Mouse (Mus musculus): Measurements from ENCODE around the gene Sptbn2. TPM values are rescaled to one million over a fixed set of nuclear protein-coding genes. Genes with fewer than 3 reads are reported as not detected.
A peak's percentile ranks its signal among the peaks of the same experiment; 100 is the strongest.

The Sptbn2 gene
- 0.13 TPM in 1 of 2 replicates, not detected in the other for polyA plus RNA-seq (2012; ENCODE audit: insufficient read depth, insufficient read length, missing spikeins)

DNA sequence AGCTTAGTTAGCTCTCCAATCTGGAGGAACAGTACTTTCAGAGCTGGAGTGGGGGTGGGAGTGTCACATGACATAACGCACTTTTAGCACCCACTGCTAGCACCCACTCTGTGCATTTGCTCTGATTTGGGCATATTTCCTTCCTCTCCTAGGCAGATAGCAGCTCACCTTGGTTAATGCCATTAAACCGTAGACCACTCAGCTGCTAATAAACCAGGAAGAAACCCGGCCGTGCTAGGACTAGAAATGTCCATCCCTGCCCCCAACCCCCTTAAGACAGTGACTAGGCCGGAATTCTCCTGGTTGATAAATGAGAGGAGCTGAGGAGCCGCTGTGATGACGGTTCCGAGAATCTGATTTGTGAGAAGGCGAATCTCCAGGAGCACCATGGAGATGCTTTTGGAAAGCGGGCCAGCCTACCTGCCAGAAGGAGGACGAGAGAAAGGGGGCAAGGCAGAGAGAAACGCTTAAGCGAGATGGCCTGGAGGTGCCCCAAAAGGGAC is at the start of gene Sptbn2:
Gene Sptbn2, plus strand, starts transcription at position 70 of the 503 bp plus-strand sequence.
- Histone ChIP-seq H3K4me3 (ENCODE audit: insufficient read depth, low read depth, low read length) (peak within 1 kb of the TSS; percentile 33; the same call in 1 of the 2 replicates), H3K4me1 (ENCODE audit: control insufficient read depth, insufficient read depth, insufficient read length, low read length) (no peaks in the 10 kb centered on the region), H3K27ac (replicated peaks; ENCODE audit: low read depth, low read length) (no peak within 1 kb of the TSS)

DNA sequence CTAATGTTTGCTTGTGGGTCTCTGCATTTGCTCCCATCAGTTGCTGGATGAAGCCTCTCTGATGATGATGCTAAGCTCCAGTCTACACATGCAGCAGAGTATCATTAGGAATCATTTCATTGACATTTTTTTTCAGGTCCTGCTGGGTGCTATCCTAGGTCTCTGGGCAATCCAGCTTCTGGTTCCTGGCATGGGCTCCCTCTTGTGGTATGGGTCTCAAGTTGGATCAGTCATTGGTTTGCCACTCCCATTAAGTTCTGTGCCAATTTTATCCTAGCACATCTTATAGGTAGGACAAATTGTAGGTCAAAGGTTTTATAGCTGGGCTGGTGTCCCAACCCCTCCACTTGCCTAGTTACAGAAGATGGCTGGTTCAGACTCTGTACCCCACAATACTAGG is 44.2 kb upstream of the Sptbn2 start:
- H3K27ac ChIP-seq (replicated peaks; ENCODE audit: low read depth, low read length) = no peak overlapping the region
- no peaks in the 10 kb centered on the region for H3K4me1 ChIP-seq (ENCODE audit: control insufficient read depth, insufficient read depth, insufficient read length, low read length)
- no peak overlapping the region for H3K4me3 ChIP-seq (ENCODE audit: insufficient read depth, low read depth, low read length)

DNA sequence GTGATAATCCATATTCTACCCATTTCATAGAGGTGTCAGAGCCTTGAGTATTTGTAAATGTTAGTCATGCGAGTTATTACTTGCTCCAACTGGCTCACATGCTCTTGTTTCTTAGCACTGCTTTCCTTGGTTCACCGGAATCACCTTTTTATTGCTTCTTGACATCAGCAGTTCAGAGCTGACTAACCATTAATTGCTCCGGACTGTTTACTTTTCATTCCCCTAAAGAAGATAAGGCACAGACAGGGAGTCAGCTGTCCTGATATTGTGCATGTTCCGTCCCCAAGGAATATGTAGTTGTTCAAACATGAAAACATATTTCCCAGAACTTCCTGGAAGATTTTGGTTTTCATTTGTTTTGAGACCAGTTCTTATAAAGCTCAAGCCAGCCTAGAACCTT is 40.2 kb upstream of the Sptbn2 start:
- Histone ChIP-seq H3K4me1 (ENCODE audit: control insufficient read depth, insufficient read depth, insufficient read length, low read length) (no peaks in the 10 kb centered on the region), H3K27ac (replicated peaks; ENCODE audit: low read depth, low read length) (no peak overlapping the region)

DNA sequence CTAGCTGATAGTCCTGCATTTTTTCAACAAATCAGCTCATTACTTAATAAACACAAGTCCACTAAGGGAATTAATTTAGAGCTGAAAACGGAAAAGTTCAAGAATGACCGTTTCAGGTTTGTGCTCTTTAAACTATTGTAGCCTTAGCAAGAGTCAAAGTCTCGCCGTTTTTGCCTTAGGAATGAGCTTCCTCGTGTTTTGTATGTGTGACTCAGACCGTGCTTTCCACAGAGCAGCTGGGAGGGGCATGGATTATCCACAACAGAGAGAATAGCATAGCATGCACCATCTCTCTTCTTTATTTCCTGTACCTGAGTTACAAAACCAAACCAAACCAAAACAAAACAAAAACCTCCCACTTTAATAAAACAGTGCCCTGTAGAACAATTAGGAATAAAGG is 38.6 kb upstream of the Sptbn2 start:
- H3K27ac ChIP-seq (replicated peaks; ENCODE audit: low read depth, low read length) = no peak overlapping the region
- no peak overlapping the region for H3K4me3 ChIP-seq (ENCODE audit: insufficient read depth, low read depth, low read length)
- H3K4me1 ChIP-seq (ENCODE audit: control insufficient read depth, insufficient read depth, insufficient read length, low read length) = no peaks in the 10 kb centered on the region

More for the DNA sequence above, 40.2 kb upstream of the Sptbn2 start:
- H3K4me3 ChIP-seq (ENCODE audit: insufficient read depth, low read depth, low read length) = no peak overlapping the region

DNA sequence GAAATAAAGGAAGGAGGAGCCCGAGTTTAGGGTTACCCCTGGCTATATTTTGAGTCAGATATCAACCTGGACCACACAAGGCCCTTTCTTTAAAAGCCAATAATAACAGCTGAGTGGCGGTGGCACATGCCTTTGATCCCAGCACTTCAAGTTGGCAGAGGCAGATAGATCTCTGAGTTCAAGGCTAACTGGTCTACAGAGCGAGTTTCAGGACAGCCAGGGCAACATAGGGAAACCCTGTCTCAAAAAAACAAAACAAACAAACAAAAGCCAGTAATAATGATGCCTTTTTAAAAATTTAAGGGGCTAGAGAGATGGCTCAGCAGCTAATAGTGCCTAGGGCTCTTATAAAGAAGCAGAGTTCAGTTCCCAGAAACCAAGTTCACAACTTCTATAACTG is 16.6 kb upstream of the Sptbn2 start:
- Histone ChIP-seq H3K27ac (replicated peaks; ENCODE audit: low read depth, low read length) (no peak overlapping the region), H3K4me1 (ENCODE audit: control insufficient read depth, insufficient read depth, insufficient read length, low read length) (no peaks in the 10 kb centered on the region; the same call in 1 of the 2 replicates), H3K4me3 (ENCODE audit: insufficient read depth, low read depth, low read length) (no peak overlapping the region)

DNA sequence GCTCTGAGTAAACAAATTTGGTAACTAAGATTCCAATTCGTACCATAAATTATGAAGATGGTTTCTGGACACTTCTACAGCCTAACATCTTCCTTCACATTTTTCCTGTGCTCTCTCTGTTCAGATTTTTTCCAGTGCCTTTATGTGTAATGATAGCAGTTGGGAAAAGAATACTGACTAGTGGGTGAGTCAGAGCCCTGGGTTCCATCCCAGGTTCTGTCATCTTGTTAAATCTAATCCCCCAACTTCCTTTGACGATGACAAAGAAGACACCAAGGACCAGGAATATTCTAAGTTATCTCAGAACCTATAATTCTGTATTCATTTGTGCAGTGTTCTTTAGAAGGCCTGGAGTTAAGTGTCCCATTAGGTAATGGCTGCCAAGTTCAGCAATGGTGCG is 13.8 kb upstream of the Sptbn2 start:
- Histone ChIP-seq H3K4me3 (ENCODE audit: insufficient read depth, low read depth, low read length) (no peak overlapping the region), H3K27ac (replicated peaks; ENCODE audit: low read depth, low read length) (no peak overlapping the region), H3K4me1 (ENCODE audit: control insufficient read depth, insufficient read depth, insufficient read length, low read length) (no peaks in the 10 kb centered on the region; the same call in 1 of the 2 replicates)

DNA sequence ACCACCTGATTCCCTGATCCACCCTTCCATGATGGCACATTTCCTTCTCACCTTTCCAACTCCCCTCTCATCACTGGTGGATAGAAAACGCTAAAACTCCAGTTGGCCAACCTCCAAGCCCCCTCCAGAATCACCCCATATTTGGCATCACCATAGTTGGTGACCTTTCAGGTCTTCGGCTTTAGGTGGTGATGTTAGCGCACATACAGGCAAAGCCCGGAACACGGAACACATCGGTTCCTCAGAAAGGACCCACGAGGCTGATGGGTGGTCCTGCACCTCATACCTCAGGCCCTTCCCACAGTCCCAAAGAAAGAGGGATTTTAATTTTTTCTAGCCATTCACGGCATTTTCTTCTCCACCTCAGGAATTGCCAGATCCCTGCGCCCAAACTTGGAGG is 13.2 kb upstream of the Sptbn2 start:
- H3K27ac ChIP-seq (replicated peaks; ENCODE audit: low read depth, low read length) = no peak overlapping the region
- H3K4me1 ChIP-seq (ENCODE audit: control insufficient read depth, insufficient read depth, insufficient read length, low read length) = no peaks in the 10 kb centered on the region; the same call in 1 of the 2 replicates
- peak overlapping the region; percentile 64; the same call in 1 of the 2 replicates for H3K4me3 ChIP-seq (ENCODE audit: insufficient read depth, low read depth, low read length)

DNA sequence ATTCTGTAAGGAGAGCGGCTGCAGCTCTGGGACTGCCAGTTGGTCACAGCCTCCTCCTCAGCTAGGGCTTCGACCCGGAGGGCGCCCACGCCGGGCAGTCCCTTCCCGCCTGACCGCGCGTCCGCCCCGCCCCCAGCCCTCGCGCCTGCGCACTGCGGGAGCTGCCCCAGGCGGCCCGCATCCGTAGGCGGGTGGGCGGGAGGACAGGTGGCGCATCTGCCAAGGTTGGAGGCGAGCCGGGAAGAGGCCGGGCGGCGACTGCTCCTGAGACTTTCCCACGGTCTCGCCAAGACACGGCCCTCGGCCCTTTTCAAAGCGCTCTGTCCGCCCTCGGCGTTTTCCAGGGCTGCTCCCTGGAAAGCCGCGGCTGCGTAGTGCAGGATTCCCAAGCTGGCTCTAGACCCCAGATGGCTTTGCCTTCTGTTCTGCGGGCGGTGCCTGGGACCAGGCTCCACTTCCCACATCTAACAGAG is 12.7 kb upstream of the Sptbn2 start, which contains the start of gene Gm960:
Gene Gm960, minus strand, starts transcription at position 464 of the 473 bp plus-strand sequence.
- Histone ChIP-seq H3K4me1 (ENCODE audit: control insufficient read depth, insufficient read depth, insufficient read length, low read length) (no peaks in the 10 kb centered on the region; the same call in 1 of the 2 replicates), H3K4me3 (ENCODE audit: insufficient read depth, low read depth, low read length) (peak within 1 kb of the TSS; percentile 64), H3K27ac (replicated peaks; ENCODE audit: low read depth, low read length) (no peak within 1 kb of the TSS)

DNA sequence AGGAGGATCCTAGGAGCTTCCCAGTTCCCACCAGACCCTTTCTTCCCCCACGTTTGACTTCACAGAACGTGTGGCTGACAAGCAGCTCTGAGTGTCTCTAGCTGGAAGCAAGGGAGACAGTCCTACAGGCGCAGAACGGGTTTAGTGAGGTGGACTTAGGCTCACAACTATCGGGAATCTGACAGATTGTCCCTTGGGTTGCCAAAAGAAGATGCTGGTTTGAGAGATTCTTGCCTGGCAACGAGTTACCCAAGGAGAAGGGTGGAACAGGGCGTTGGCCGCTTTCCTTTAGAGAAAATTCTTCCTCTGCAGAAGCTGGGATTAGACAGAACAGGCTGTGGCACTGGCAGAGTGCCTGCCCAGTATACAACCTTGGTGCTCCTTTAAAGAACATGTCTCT is 12.1 kb upstream of the Sptbn2 start:
- H3K27ac ChIP-seq (replicated peaks; ENCODE audit: low read depth, low read length) = no peak overlapping the region
- H3K4me3 ChIP-seq (ENCODE audit: insufficient read depth, low read depth, low read length) = peak overlapping the region; percentile 3; the same call in 1 of the 2 replicates

DNA sequence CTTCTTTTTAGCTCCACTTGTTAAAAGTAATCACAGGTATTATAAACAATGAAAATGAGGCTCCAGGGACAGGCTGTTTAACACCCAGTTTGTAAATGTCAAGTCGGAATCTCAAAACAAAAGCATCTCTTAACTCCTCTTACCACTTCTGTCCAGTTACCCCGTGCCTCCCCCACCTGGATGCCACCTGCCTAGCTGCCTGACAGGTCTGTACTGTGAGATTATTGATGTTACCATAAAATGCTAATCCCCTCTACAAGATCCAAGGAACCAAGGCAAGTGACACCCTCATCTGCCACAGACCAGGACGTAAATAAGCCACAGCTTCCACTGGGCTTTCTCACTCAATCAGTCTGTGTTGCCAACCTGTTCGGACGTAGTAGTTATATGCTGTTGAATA is 11.1 kb upstream of the Sptbn2 start:
- Histone ChIP-seq H3K4me1 (ENCODE audit: control insufficient read depth, insufficient read depth, insufficient read length, low read length) (no peaks in the 10 kb centered on the region; the same call in 1 of the 2 replicates), H3K4me3 (ENCODE audit: insufficient read depth, low read depth, low read length) (no peak overlapping the region), H3K27ac (replicated peaks; ENCODE audit: low read depth, low read length) (no peak overlapping the region)

More for the DNA sequence above, 12.1 kb upstream of the Sptbn2 start:
- no peaks in the 10 kb centered on the region; the same call in 1 of the 2 replicates for H3K4me1 ChIP-seq (ENCODE audit: control insufficient read depth, insufficient read depth, insufficient read length, low read length)

DNA sequence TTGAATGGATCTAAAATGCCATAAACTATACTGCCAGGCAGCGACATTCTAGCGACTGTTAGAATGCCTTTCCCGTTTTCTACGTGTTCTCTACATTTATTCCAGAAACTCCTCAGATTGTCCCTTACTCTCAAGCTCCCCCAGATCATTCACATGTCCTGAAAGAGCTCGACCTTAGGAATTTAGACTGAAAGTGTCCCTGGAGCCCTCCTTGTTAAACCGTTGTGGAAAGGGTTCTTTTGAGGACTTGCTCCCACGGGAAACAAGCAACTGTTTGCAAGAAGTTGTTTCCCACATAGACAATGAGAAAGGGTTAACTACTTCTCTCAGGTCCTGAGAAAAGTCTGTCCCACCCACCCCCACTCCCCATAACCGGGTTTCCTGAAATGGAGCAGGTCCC is 10.3 kb upstream of the Sptbn2 start:
- H3K27ac ChIP-seq (replicated peaks; ENCODE audit: low read depth, low read length) = no peak overlapping the region
- H3K4me1 ChIP-seq (ENCODE audit: control insufficient read depth, insufficient read depth, insufficient read length, low read length) = no peaks in the 10 kb centered on the region; the same call in 1 of the 2 replicates
- no peak overlapping the region for H3K4me3 ChIP-seq (ENCODE audit: insufficient read depth, low read depth, low read length)

DNA sequence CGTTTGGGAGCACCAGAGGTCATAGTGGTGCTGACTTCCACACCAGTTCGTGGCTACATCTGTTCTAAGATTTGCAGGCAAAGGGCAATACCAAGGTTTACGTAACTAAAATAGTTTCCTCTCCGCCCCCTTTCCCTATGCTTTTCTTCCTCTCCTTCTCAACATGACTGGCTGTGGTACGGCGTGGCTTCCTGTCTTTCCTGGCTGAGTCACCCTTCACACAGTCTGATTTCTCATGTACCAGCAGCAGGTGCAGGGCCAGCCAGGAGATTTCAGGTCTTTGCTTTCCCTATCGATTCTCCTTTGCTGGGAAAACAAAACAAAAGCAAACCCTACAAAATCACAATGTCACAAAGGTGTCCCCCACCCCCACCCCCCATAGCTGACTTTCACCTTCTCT is 9.7 kb upstream of the Sptbn2 start:
- Histone ChIP-seq H3K4me1 (ENCODE audit: control insufficient read depth, insufficient read depth, insufficient read length, low read length) (no peaks in the 10 kb centered on the region; the same call in 1 of the 2 replicates), H3K4me3 (ENCODE audit: insufficient read depth, low read depth, low read length) (no peak overlapping the region), H3K27ac (replicated peaks; ENCODE audit: low read depth, low read length) (no peak overlapping the region)

DNA sequence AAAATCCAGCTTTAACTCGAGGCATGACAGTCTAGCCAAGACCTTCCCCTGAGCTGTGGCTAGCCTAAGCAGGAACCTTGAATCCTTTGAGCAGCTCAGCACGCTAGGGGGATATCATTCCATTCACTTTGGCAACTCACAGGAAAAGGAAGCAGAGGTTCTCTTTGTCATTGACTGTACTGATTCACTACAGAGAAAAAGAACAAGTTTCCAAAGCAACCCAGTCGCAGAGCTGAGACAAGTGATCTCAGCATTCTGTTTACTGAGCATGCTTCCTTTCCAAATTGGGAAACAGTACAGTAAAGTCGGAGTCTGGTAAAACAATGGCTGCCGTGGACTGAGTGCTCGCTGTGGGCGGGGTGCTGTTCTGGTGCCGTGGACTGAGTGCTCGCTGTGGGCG is 2.2 kb upstream of the Sptbn2 start:
- Histone ChIP-seq H3K4me1 (ENCODE audit: control insufficient read depth, insufficient read depth, insufficient read length, low read length) (no peaks in the 10 kb centered on the region), H3K4me3 (ENCODE audit: insufficient read depth, low read depth, low read length) (no peak overlapping the region), H3K27ac (replicated peaks; ENCODE audit: low read depth, low read length) (no peak overlapping the region)

DNA sequence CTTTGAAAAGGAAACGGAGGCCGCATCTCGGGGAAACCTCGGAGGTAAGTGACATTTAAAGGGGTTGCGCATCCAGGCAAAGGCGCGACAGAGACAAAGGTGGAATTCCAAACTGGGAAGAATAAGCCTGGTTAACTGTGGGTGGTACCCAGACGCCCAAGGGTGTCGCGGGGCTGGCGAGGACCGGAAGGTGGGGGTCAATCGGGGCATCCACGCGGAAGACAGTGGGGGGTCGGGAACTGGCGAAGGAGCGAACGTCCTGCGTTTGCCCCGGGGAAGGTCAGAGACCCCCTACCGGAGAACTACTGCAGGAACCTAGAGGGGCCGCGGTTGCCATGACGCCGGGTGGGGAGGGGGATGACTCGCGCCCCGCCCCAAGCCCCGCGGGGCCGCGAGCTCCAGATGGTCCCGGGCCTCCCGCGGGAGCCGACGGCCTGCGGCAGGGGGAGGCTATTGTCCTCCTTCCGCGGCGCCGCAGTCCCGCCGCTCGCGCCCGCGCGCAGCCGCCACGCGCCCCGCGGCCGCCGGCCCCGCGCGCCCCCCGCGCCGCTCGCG is 711 bp downstream of the Sptbn2 start:
- no peak overlapping the region for H3K27ac ChIP-seq (replicated peaks; ENCODE audit: low read depth, low read length)
- peak overlapping the region; percentile 33; the same call in 1 of the 2 replicates for H3K4me3 ChIP-seq (ENCODE audit: insufficient read depth, low read depth, low read length)
- H3K4me1 ChIP-seq (ENCODE audit: control insufficient read depth, insufficient read depth, insufficient read length, low read length) = no peaks in the 10 kb centered on the region

DNA sequence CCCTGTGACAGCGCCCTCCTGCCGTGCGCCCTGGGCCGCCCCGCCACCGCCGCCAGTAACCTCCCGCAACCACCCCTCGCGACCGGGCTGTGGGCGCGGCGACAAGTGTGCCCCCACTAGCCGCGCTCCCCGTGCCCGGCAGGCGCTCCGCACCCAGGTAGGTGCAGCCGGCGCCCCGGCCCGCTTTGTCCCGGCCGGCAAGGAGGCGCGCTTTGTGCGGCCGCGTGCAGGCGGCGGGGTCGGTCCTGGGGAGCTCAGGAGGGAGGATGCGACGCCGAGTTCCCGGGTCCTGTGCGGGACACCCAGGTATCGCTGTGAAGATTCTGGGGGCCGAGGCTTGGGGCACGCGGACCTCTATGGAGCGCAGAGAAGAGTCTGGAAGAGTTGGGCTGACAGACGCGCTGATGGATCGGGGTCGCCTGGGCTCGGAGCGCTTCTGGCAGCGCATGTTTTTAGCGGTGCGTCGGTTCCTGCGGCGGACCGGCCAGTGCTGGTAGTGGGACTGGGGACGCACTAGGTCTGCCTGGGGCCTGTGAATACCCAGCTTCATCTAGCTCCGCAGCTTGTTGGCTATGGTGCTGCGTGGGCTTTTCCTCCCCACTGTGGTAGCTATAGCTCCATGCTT is 1.3 kb downstream of the Sptbn2 start:
- Histone ChIP-seq H3K4me1 (ENCODE audit: control insufficient read depth, insufficient read depth, insufficient read length, low read length) (no peaks in the 10 kb centered on the region), H3K27ac (replicated peaks; ENCODE audit: low read depth, low read length) (no peak overlapping the region), H3K4me3 (ENCODE audit: insufficient read depth, low read depth, low read length) (peak overlapping the region; percentile 33; the same call in 1 of the 2 replicates)
